Mouse (Mus musculus) c-Kit-positive CD71-positive TER-119-positive erythroid progenitor cells, embryonic 14.5 days (primary cell): Measurements from ENCODE around the gene Arhgap24.

Source experiments
- DNase-seq: peaks from one replicate; pipeline ENCODE4 v3.0.0-alpha.2; 2013; ENCODE audit warnings: low spot score

Arhgap24 gene

GRCm38 (mm10) chr5:102748146-102748545 lies 267.0 kb downstream of the Arhgap24 start:
- no peak for DNase-seq

- DNase-seq: no peak
Observed at GRCm38 (mm10) chr5:102749020-102749419, 267.8 kb downstream of the Arhgap24 start.

GRCm38 (mm10) chr5:102750674-102751073 lies 269.5 kb downstream of the Arhgap24 start:
- no peak for DNase-seq

DNA sequence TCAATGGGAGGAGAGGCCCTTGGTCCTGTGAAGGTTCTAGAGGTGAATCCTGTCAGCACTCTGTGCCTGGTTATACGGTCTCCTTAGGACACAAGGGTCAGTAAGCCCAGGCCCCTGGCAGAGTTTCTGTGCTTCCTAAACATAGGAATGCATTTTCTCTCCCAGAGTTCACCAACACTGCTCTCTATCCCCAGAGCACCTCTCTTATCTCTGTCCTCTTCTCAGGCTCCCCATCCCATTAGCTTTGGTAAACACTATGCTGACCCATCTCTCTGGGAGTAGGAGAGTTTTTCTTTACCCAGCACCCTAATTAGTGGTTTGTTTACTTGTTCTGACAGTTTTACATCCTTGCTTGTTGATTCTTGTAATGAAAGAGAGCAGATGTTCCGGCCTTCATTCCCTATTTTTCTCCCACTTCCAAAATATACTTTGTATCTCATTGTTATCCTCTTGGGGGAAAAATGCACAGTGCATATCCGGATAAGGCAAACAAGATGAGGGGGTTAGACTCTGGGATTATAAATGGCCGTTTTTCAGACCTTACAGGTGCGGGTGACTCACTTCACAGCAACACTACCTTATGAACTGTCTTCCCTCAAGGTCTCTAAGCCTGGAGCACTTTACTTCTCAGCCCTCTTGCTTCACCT lies 270.6 kb downstream of the Arhgap24 start:
- DNase-seq: no peak

DNA sequence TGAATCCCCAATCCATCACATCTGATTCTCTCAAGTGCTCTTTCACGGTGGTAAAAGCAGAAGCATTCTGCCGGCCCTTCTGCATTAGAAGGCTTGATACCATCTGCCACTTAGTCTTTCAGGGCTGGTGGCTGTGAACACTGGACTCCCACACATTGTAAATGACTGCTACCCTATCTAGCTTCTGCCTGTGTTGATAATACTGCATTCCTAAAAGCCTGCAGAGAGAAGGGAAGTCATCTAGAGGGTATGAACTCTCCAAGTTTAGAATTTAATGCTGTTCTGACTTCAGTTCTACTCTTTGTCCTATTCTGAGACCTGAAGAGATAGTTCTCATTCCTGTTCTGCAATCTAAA lies 271.1 kb downstream of the Arhgap24 start:
- no peak for DNase-seq

DNA sequence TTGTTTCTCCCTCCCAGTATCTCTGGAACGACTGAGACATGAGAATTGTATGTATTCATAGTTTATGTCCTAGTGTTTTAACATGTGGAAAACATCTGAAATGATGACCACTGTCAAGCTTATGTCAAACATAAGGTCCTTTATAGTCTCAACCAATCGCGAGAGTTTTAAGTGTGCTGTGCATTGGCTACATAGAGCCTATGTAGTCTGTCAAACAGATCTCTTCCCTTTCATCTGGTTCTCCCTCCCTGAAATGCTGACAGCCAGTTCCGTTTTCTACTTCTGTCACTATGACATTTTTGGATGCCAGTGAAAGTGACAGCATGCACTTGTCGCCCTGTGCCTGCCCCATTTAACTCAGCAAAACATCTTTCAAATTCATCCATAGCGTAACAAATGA lies 275.8 kb downstream of the Arhgap24 start:
- no peak for DNase-seq

DNA sequence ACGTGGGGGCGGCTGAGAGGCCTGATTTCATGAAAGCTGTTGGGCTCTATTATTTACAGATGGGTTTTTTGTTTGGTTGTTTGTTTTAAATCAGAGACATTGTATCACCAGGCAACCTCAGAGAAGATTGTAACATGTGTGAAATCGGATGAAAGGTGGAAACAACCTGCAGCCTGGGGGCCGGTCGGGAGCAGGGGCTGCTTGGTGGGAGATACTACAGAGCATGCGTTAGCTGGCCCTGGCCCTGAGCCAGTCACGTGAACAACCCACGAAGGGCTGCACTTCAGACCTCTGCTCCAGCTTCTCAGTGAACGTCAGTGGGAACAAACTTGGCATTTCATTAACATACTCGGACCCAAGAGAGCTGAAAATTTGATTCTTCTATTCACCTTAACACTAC lies 284.5 kb downstream of the Arhgap24 start:
- no peak for DNase-seq

DNA sequence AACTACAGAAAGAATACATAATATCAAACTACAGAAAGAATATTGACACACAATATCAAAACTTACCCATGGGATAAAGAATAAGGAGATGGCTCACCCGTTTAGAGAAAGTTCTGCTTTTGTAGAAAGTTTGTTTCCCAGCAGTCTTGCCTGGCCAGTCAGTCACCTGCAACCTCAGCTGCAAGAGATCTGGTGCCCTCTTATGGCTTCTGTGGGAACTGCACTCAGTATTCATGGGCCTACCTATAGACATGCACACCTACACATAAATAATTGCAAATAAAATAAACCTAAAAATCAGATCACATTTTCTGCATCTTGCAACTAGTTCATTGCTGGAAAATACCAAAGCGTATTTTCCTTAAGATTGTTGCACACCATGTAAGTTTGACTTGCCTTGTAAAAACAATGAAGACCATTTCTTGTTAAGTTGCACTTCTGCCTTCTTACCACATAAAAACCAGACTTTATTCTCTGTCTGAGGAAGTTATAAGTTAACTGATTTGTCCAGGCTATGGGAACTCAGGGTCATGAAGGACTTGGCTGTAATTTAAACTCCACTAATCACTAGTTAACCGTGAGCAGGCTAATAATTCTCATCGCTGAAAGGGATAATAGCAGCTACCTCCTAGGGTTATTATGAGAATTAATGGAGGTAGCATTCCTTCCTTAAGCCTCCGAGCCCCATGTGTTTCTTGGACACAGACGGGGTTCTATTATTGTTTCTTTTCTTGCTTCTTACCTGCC lies 285.3 kb downstream of the Arhgap24 start:
- DNase-seq: peak; percentile 25

GRCm38 (mm10) chr5:102767058-102767444 lies 285.9 kb downstream of the Arhgap24 start:
- DNase-seq: no peak

GRCm38 (mm10) chr5:102767822-102768221 lies 286.6 kb downstream of the Arhgap24 start:
- no peak for DNase-seq

DNA sequence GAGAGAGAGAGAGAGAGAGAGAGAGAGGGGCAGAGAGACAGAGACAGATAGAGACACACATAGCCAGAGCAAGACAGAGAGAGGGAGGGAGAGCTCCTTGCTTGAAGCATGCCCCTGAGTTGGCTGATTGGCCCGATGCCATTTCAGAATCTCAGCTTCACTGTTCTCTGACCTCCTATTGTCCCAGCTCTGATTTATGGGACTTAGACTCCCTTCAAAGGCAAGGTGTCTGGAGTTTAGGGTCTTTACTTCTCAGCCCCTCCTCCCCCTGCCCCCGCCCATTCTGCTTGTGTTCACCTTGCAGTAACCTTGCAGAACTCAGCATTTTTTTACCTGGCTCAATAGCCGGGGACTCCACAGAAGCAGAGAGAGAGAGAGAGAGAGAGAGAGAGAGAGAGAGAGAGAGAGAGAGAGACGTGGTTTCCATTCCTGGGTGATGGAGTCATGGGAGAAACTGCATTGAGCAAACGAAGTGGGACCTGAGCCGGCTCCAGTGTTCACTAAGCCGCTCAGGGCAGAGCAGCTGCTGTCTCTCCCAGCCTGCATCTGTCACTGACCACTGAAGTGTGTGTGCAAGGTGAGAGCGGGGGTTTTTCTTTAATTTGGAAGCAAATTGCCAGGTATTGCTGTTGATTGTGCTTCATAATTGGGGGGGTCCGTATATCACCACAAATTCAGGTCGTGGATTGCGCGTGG lies 287.3 kb downstream of the Arhgap24 start:
- no peak for DNase-seq

DNA sequence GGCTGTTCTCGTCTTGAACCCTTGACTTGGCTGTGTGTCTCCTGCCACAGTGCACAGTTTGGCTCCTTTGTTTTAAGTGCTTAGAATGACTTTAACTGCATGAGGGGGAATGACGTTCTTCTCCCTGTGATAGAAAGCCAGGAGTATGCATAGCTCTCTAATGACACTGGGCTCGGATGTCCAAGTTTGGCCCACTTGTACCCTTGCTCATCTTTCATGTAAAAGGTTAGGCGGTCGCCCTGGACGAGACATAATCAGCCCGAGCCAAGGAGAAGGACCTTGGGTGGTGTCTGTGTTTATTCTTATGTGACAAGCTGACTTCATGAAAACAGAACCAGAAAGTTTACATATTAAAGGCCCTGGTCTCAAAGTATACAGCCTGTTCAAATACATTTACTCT lies 289.4 kb downstream of the Arhgap24 start:
- no peak for DNase-seq

GRCm38 (mm10) chr5:102774500-102774899 lies 293.3 kb downstream of the Arhgap24 start:
- DNase-seq: no peak

- no peak for DNase-seq
Observed at GRCm38 (mm10) chr5:102777255-102777654, 296.1 kb downstream of the Arhgap24 start.

GRCm38 (mm10) chr5:102777852-102778251 lies 296.7 kb downstream of the Arhgap24 start:
- no peak for DNase-seq

GRCm38 (mm10) chr5:102778253-102778652 lies 297.1 kb downstream of the Arhgap24 start:
- no peak for DNase-seq

DNA sequence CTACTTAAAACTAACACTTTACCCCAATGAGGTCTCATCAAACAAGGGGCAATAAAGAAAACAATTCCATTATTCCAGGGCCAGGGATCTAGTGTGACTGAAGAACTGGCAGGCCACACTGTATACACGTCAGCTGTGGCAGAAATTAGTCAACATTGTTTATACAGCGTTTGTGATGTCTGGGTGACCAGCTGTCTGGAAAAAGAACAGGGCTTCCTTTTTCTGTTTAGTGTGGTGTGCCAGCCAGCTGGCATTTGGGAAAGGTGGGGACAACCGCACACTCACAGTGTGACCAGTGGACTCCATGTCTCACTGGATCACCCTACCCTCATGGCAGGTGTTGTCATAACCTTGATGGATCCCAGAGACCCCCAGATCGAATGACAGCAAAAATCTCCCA lies 302.4 kb downstream of the Arhgap24 start:
- DNase-seq: no peak

- no peak for DNase-seq
Observed at GRCm38 (mm10) chr5:102786123-102786522, 304.9 kb downstream of the Arhgap24 start.

- DNase-seq: no peak
Observed at GRCm38 (mm10) chr5:102788437-102788836, 307.2 kb downstream of the Arhgap24 start.

DNA sequence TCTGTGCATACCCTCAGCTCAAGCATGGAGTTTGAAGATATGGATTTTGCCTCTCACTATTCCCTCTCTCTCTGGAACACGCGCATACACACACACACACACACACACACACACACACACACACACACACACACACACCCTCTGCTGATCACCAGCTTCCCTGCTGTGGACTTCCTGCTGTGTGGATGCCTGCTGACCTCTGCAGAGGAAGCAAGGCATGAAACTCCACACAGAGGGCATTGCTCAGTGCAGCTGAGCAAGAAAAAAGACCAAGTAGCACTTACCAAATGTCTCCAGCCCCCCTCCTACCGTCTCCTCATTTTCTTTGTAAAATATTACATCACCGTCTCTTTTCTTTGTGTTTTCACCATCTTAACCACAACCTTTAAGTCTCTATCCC lies 310.1 kb downstream of the Arhgap24 start:
- DNase-seq: no peak

- no peak for DNase-seq
Observed at GRCm38 (mm10) chr5:102793536-102793935, 312.3 kb downstream of the Arhgap24 start.

GRCm38 (mm10) chr5:102801469-102801868 lies 320.3 kb downstream of the Arhgap24 start:
- no peak for DNase-seq

DNA sequence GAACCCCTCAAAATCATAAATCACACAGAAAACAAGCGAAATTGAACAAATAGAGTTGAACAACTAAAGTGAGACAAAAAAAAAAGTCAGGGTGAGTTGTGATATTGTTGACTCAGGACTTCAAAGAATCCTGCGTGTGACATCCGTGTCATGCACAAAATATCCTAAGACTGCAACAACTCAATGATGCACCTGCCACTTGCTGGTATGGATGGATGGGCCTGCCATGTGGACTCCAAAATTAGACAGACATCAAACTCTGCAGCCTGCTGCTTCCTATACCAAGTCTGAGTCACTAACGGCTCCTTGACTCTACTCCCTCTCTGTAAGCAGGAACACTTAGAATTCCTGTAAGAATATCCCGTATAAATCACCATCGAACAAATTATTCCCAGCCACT lies 321.6 kb downstream of the Arhgap24 start:
- DNase-seq: no peak
